Mouse (Mus musculus) erythroblast, embryonic 14.5 days (primary cell): Measurements from ENCODE around the gene Gm19402. TPM values are rescaled to one million over a fixed set of nuclear protein-coding genes. Genes with fewer than 3 reads are reported as not detected.

ENCODE experiments used
- H3K27me3 ChIP-seq: 2 replicates; pipeline ENCODE4 v1.6.1; 2012; ENCODE audit warnings: inconsistent platforms; ENCODE audit not compliant: control insufficient read depth
- H3K36me3 ChIP-seq: 2 replicates; pipeline ENCODE4 v1.6.1; 2012; ENCODE audit warnings: mild to moderate bottlenecking, inconsistent platforms; ENCODE audit not compliant: control insufficient read depth
- H3K4me1 ChIP-seq: 2 replicates; pipeline ENCODE4 v1.6.1; 2012; ENCODE audit warnings: inconsistent platforms; ENCODE audit not compliant: control insufficient read depth
- H3K4me3 ChIP-seq: replicated peaks from 2 replicates; pipeline ENCODE3; 2012; ENCODE audit warnings: moderate library complexity, mild to moderate bottlenecking, inconsistent platforms
- H3K9me3 ChIP-seq: 2 replicates; pipeline ENCODE4 v1.6.1; 2012; ENCODE audit warnings: low read length, inconsistent platforms, mixed read lengths; ENCODE audit not compliant: control insufficient read depth
- GATA1 ChIP-seq: IDR thresholded peaks from 2 replicates; pipeline ENCODE4 v1.6.1; 2012; ENCODE audit warnings: low read length, inconsistent platforms, mixed read lengths
- TAL1 ChIP-seq: IDR thresholded peaks from 3 replicates; pipeline ENCODE4 v1.6.1; 2012; ENCODE audit warnings: low read length, inconsistent platforms, mixed read lengths
- polyA plus RNA-seq: library from polyadenylated mRNA; stranded (reverse); fragments of >175 nt; gene quantifications from 2 replicates; pipeline ENCODE4 v1.2.3, GENCODE M21; 2012

Gm19402 gene
- polyA plus RNA-seq, 1 experiment, result not detected

DNA sequence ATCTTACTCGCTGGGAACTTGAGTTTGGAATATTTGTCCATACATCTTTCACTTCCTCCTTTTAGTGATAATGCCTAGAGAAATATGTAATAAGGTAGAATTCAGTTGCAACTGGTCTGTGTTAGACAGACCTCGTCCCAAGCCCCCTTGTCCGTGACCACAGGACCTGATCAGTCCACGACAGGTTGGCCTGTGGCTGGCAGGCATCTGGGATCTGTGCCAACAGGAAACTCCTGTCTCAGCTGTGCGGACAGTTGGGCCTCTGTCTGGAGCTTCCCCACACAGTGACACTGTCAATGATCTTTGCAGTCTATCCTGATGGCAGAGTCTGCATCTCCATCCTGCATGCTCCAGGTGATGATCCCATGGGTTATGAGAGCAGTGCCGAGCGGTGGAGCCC is 47.4 kb downstream of the Gm19402 start:
- H3K27me3 ChIP-seq, result no peaks in the 10 kb centered on the region
- H3K9me3 ChIP-seq, result no peaks in the 10 kb centered on the region
- H3K4me3 ChIP-seq, result no peak overlapping the region
- H3K4me1 ChIP-seq, result peaks cover 2% of the 10 kb centered on the region; the same call in 1 of the 2 replicates
- H3K36me3 ChIP-seq, result peaks cover 83% of the 10 kb centered on the region
- TF ChIP-seq GATA1 (no peak), TAL1 (no peak)

Other genes starting within 250 kb of the Gm19402 start
- 7.2 and 8.8 TPM in 2 replicates for gene Fam207a, start 175.0 kb downstream of the Gm19402 start, polyA plus RNA-seq
- 0.14 and 0.23 TPM in 2 replicates for gene Itgb2, start 160.5 kb downstream of the Gm19402 start, polyA plus RNA-seq
- gene Pttg1ip, start 109.0 kb downstream of the Gm19402 start, polyA plus RNA-seq, result 7.2 and 9.7 TPM in 2 replicates
- gene Sumo3, start 84.7 kb downstream of the Gm19402 start, polyA plus RNA-seq, result 3.1 and 3.3 TPM in 2 replicates
- not detected in 2 replicates for gene Gm49325, start 84.6 kb downstream of the Gm19402 start, polyA plus RNA-seq
- gene Ube2g2, start 68.5 kb downstream of the Gm19402 start, polyA plus RNA-seq, result 2.6 and 2.9 TPM in 2 replicates
- not detected in 2 replicates for gene Tspear, start 4.2 kb downstream of the Gm19402 start, polyA plus RNA-seq
- gene Gm9508, start 6.5 kb upstream of the Gm19402 start, polyA plus RNA-seq, result not detected in 2 replicates
- gene Gm10272, start 15.9 kb upstream of the Gm19402 start, polyA plus RNA-seq, result not detected in 2 replicates
- gene Gm10024, start 20.7 kb upstream of the Gm19402 start, polyA plus RNA-seq, result not detected in 2 replicates
- gene Gm10142, start 25.1 kb upstream of the Gm19402 start, polyA plus RNA-seq, result not detected in 2 replicates
- not detected in 2 replicates for gene Krtap12-1, start 29.8 kb upstream of the Gm19402 start, polyA plus RNA-seq
- not detected in 2 replicates for gene Gm10100, start 35.7 kb upstream of the Gm19402 start, polyA plus RNA-seq
- not detected in 2 replicates for gene Gm18596, start 51.9 kb upstream of the Gm19402 start, polyA plus RNA-seq
- not detected in 2 replicates for gene Gm9736, start 60.6 kb upstream of the Gm19402 start, polyA plus RNA-seq
- gene Gm3233, start 68.9 kb upstream of the Gm19402 start, polyA plus RNA-seq, result not detected in 2 replicates
- not detected in 2 replicates for gene Gm3238, start 80.6 kb upstream of the Gm19402 start, polyA plus RNA-seq
- gene Gm7138, start 86.2 kb upstream of the Gm19402 start, polyA plus RNA-seq, result not detected in 2 replicates
- not detected in 2 replicates for gene Gm3250, start 91.8 kb upstream of the Gm19402 start, polyA plus RNA-seq
- not detected in 2 replicates for gene Gm7137, start 97.4 kb upstream of the Gm19402 start, polyA plus RNA-seq
- gene Gm9639, start 104.3 kb upstream of the Gm19402 start, polyA plus RNA-seq, result not detected in 2 replicates
- gene Gm19668, start 108.4 kb upstream of the Gm19402 start, polyA plus RNA-seq, result not detected in 2 replicates
- gene Gm9507, start 121.1 kb upstream of the Gm19402 start, polyA plus RNA-seq, result not detected in 2 replicates
- not detected in 2 replicates for gene Gm2696, start 123.9 kb upstream of the Gm19402 start, polyA plus RNA-seq
- not detected in 2 replicates for gene Krtap10-4, start 136.3 kb upstream of the Gm19402 start, polyA plus RNA-seq
- gene Krtap10-10, start 145.2 kb upstream of the Gm19402 start, polyA plus RNA-seq, result 0.04 TPM in 1 of 2 replicates, not detected in the other
- not detected in 2 replicates for gene Gm36176, start 156.0 kb upstream of the Gm19402 start, polyA plus RNA-seq
- gene Gm10318, start 162.1 kb upstream of the Gm19402 start, polyA plus RNA-seq, result not detected in 2 replicates
- gene Gm3285, start 171.2 kb upstream of the Gm19402 start, polyA plus RNA-seq, result not detected in 2 replicates
- 0.01 TPM in 1 of 2 replicates, not detected in the other for gene Lrrc3, start 211.8 kb upstream of the Gm19402 start, polyA plus RNA-seq